Mouse (Mus musculus) midbrain, embryonic 16.5 days (tissue): Measurements from ENCODE around the gene Hs6st3. TPM values are rescaled to one million over a fixed set of nuclear protein-coding genes. Genes with fewer than 3 reads are reported as not detected.

Experiments used
- ATAC-seq: fragments of 200-750 bp; cut with Nextera tagmentation; 2 replicates; pipeline ENCODE4 v1.8.0; 2017; ENCODE audit warnings: moderate TSS enrichment
- H3K27ac ChIP-seq: fragments of 300-500 bp; sonication (generic); 2 replicates; pipeline ENCODE4 v1.5.1; 2014; ENCODE audit warnings: mild to moderate bottlenecking, low read length, mixed read lengths
- H3K27me3 ChIP-seq: fragments of 300-500 bp; sonication (generic); 2 replicates; pipeline ENCODE4 v1.6.1; 2014; ENCODE audit warnings: low read depth, low read length, mixed read lengths; ENCODE audit not compliant: control insufficient read depth, insufficient read depth
- H3K36me3 ChIP-seq: fragments of 300-500 bp; sonication (generic); 2 replicates; pipeline ENCODE4 v1.6.1; 2014; ENCODE audit warnings: mild to moderate bottlenecking, low read length, moderate library complexity, mixed read lengths; ENCODE audit not compliant: control insufficient read depth, insufficient read depth
- H3K4me1 ChIP-seq: fragments of 300-500 bp; sonication (generic); 2 replicates; pipeline ENCODE4 v1.6.1; 2014; ENCODE audit warnings: mild to moderate bottlenecking, low read length, mixed read lengths; ENCODE audit not compliant: control insufficient read depth, insufficient read depth
- H3K4me2 ChIP-seq: fragments of 300-500 bp; sonication (generic); 2 replicates; pipeline ENCODE4 v1.6.1; 2014; ENCODE audit warnings: mild to moderate bottlenecking, low read length, mixed read lengths
- H3K4me3 ChIP-seq: fragments of 300-500 bp; sonication (generic); 2 replicates; pipeline ENCODE4 v1.5.1; 2014; ENCODE audit warnings: low read depth, mild to moderate bottlenecking, low read length, moderate library complexity, mixed read lengths
- H3K9ac ChIP-seq: fragments of 300-500 bp; sonication (generic); 2 replicates; pipeline ENCODE4 v1.6.1; 2014; ENCODE audit warnings: low read depth, low read length, mixed read lengths
- H3K9me3 ChIP-seq: fragments of 300-500 bp; sonication (generic); replicated peaks from 2 replicates; pipeline ENCODE4 v1.6.1; 2014; ENCODE audit warnings: mild to moderate bottlenecking, low read length, mixed read lengths; ENCODE audit not compliant: control insufficient read depth, poor library complexity, severe bottlenecking
- WGBS: fragments of 180-500 bp; shearing (Covaris S2); extraction: QIAGEN DNeasy Blood & Tissue Kit; methylation state at CpG from one replicate; pipeline ENCODE4 v1.1.7; 2014; 5-methylcytosine and 5-hydroxymethylcytosine counted together
- polyA plus RNA-seq: library from polyadenylated mRNA; unstranded; fragments of >200 nt; fragmentation: Nextera tagmentation; extraction: Ambion mirVana; gene quantifications from 2 replicates; pipeline ENCODE4 v1.2.1, GENCODE M21; 2015

Hs6st3 gene
- polyA plus RNA-seq, 1 experiment from 2014 or later = 1.3 TPM

DNA sequence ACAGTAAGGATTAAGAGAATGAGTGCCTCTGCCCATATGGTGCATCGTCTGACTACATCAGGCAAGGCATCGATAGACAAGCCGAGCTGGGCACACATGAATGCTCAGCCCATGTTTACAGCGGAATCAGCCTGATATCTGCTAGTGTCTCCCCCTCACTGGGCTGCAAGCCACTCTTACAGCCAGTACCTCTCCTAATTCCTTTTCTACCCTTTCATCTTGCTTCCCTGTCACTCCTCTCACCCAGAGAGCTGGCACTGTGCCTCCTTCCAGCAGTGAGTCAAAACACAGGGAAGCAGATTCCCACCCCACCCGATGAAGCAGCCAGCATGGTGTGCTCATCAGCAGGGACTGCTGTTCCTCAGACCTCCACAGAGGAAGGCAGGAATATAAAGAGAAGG lies 527.6 kb downstream of the Hs6st3 start:
- ATAC-seq = peak; percentile 51; the same call in 1 of the 2 replicates
- WGBS = 58% methylated on average over 5 of the region's 5 CpGs
- H3K4me2 ChIP-seq = no peak overlapping the region
- H3K27me3 ChIP-seq = no peaks in the 10 kb centered on the region
- H3K27ac ChIP-seq = peak overlapping the region; percentile 39; the same call in 1 of the 2 replicates
- H3K9ac ChIP-seq = peak overlapping the region; percentile 23; the same call in 1 of the 2 replicates
- no peak overlapping the region for H3K4me3 ChIP-seq
- H3K4me1 ChIP-seq = no peaks in the 10 kb centered on the region
- no peaks in the 10 kb centered on the region for H3K9me3 ChIP-seq
- no peaks in the 10 kb centered on the region for H3K36me3 ChIP-seq

DNA sequence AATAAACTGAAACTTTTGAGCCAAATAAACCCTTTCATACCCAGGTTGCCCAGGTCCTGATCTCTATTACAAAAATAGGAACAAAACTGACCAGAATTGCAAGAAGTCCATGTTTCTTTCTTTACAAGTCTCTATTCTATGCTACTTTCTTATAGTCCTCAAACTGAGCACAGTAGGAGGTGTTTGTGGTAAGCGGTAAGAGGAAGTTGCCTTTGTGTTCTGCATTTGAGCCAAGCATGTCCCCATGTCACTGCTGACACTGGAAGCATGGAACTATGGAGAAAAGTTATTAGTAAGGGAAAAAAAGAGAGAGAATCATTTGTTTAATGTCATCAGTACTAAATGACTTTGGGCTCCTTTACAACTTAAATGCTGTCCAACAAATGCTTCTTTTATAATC lies 529.3 kb downstream of the Hs6st3 start:
- H3K4me3 ChIP-seq = no peak overlapping the region
- no peak overlapping the region for H3K4me2 ChIP-seq
- ATAC-seq = no peak
- no peak overlapping the region for H3K9ac ChIP-seq
- no peaks in the 10 kb centered on the region for H3K27me3 ChIP-seq
- H3K27ac ChIP-seq = no peak overlapping the region
- H3K9me3 ChIP-seq = no peaks in the 10 kb centered on the region
- H3K36me3 ChIP-seq = no peaks in the 10 kb centered on the region
- H3K4me1 ChIP-seq = peaks cover 2% of the 10 kb centered on the region; the same call in 1 of the 2 replicates
- WGBS = 91% methylated on average over 1 of the region's 1 CpGs

DNA sequence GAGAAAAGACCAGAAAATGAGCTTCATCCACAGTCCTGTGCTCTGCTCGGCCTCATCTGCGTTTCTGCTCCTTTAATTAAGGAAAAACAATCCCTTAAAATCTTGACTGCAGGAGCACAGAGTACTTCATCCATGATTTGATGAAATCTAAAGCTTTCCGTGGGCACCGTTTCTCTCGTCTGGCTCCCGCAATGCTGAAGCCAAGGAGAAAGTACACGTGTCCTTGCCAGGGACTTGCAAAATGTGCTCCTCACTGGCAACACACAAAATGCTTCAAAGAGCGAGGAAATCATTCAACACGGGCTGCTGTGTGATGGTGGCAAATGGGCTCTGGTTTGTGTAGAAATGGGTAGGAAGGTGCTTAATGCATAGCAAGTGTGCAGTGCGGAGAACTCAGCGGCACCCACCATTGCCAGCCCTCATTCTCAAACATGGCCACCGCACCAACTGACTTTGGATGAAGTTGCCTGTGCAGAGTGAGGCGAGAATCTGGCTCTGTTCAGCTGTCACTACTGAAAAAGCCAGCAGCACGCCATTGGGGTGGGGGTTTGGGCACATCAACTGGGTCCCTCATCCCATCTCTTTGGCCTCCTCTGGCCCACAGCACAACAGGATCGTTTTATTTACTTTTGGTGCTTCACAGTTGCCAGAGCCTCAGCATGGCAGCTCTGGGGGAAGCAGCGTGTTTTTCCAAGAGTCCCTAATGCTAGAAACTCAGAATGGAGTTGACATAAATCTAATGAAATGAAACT lies 532.9 kb downstream of the Hs6st3 start:
- WGBS = 90% methylated on average over 16 of the region's 16 CpGs

DNA sequence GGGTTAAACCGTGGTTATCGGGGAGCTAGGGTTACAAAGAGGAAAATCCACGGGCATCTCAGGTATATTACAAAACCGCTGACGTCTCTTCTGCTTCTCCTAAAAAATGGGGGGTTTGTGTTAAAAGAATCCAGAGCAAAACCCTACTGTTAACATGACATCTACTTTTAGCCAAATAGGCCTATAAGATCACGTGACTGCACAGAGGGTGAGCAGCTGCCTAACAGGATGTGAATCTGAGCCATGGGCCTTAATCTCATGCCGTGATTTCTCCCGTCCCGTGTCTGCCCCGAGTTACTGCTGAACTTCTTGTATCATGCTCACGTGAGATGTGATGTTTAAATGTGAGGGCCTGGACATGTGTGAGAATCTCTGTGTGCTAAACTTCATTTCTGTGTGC lies 540.4 kb downstream of the Hs6st3 start:
- Histone ChIP-seq H3K4me2 (no peak overlapping the region), H3K27me3 (no peaks in the 10 kb centered on the region), H3K4me3 (no peak overlapping the region), H3K27ac (no peak overlapping the region), H3K36me3 (no peaks in the 10 kb centered on the region), H3K9me3 (no peaks in the 10 kb centered on the region), H3K9ac (no peak overlapping the region), H3K4me1 (no peaks in the 10 kb centered on the region)
- WGBS = 93% methylated on average over 11 of the region's 11 CpGs
- ATAC-seq = no peak

More for the DNA sequence above, 532.9 kb downstream of the Hs6st3 start:
- H3K9me3 ChIP-seq = no peaks in the 10 kb centered on the region
- no peak overlapping the region for H3K4me2 ChIP-seq
- H3K9ac ChIP-seq = no peak overlapping the region
- H3K4me1 ChIP-seq = peaks cover 2% of the 10 kb centered on the region; the same call in 1 of the 2 replicates
- H3K27ac ChIP-seq = no peak overlapping the region
- no peaks in the 10 kb centered on the region for H3K27me3 ChIP-seq
- ATAC-seq = no peak
- H3K36me3 ChIP-seq = no peaks in the 10 kb centered on the region
- no peak overlapping the region for H3K4me3 ChIP-seq

DNA sequence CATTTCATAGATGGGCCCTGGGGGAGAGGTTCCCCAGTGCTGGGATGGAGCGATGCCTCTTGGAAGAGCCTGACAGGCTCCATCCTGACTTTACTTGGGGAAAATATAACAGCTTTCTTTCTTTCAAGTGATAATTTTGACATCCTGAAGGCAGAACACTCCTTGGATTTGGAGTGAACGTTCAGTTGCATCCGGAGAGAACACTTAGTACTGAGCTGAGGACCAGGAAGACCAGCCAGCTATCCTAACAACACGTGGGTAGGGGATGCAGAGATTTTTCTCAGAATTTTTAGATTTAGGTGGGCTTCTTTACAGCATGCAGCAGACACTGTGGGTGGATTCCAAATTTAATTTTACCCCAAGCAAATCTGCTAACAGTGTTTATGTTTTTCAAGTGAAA lies 541.9 kb downstream of the Hs6st3 start:
- no peak for ATAC-seq
- Histone ChIP-seq H3K9me3 (no peaks in the 10 kb centered on the region), H3K27me3 (no peaks in the 10 kb centered on the region), H3K36me3 (no peaks in the 10 kb centered on the region), H3K27ac (no peak overlapping the region), H3K4me3 (no peak overlapping the region), H3K4me2 (no peak overlapping the region), H3K4me1 (no peaks in the 10 kb centered on the region), H3K9ac (no peak overlapping the region)
- 83% methylated on average over 4 of the region's 4 CpGs for WGBS

DNA sequence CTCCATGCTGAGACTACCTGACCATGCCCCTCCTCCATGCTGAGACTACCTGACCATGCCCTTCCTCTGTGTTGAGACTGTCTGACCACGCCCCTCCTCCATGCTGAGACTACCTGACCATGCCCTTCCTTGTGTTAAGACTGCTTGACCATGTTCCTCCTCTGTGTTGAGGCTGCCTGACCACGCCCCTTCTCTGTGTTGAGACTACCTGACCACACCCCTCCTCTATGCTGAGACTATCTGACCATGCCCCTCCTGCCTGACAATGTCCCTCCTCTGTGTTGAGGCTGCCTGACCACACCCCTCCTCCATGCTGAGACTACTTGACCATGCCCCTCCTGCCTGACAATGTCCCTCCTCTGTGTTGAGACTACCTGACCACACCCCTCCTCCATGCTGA lies 549.7 kb downstream of the Hs6st3 start:
- H3K36me3 ChIP-seq = no peaks in the 10 kb centered on the region
- no peak overlapping the region for H3K27ac ChIP-seq
- H3K9me3 ChIP-seq = no peaks in the 10 kb centered on the region
- no peak overlapping the region for H3K4me3 ChIP-seq
- 84% methylated on average over 2 of the region's 2 CpGs for WGBS
- H3K27me3 ChIP-seq = no peaks in the 10 kb centered on the region
- no peak overlapping the region for H3K4me2 ChIP-seq
- ATAC-seq = no peak
- H3K4me1 ChIP-seq = no peaks in the 10 kb centered on the region
- H3K9ac ChIP-seq = no peak overlapping the region

DNA sequence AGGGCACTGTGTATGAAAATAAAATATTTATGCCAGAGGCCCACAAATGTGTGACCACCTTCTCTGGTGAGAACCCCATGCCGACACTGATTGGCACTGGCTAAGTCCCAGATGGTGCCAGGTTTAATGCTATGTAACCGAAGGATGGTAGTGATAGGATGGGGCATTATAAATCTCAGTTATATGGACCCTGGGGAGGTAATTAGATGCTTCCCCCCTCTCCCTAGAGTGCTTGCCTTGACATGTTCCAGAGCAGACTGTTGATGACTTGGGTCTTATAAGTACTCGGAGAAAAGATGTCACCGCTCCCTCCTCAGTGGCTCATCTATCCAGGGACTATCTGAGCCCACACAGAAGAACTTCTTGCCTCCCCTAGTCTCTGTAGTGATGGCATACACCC lies 561.8 kb downstream of the Hs6st3 start:
- no peaks in the 10 kb centered on the region for H3K27me3 ChIP-seq
- 77% methylated on average over 4 of the region's 4 CpGs for WGBS

DNA sequence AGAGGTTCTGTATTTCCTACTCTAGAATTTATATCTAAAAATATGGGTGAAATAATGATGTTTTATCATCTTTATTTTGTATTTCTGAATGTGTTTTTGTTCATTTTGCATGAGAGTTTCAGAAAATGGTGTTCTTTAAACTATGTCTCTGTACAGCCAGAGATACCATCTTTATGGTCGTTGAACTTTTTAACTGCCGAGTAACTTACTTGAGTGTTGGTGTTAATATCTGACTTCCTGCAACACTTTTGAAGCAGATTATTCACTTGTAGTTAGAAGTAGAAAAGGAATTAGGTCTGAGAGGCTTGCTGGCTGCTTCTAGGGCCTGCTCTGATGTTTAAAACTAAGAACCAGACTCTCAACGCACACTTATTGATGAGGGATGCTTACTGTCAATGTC lies 576.6 kb downstream of the Hs6st3 start:
- Histone ChIP-seq H3K36me3 (no peaks in the 10 kb centered on the region), H3K9me3 (no peaks in the 10 kb centered on the region), H3K27ac (no peak overlapping the region), H3K4me3 (no peak overlapping the region), H3K27me3 (no peaks in the 10 kb centered on the region), H3K9ac (no peak overlapping the region), H3K4me1 (peaks cover 3% of the 10 kb centered on the region), H3K4me2 (no peak overlapping the region)
- ATAC-seq = no peak
- 92% methylated on average over 3 of the region's 3 CpGs for WGBS

More for the DNA sequence above, 561.8 kb downstream of the Hs6st3 start:
- ATAC-seq = no peak
- Histone ChIP-seq H3K9me3 (no peaks in the 10 kb centered on the region), H3K4me1 (peaks cover 2% of the 10 kb centered on the region; the same call in 1 of the 2 replicates), H3K4me3 (no peak overlapping the region), H3K36me3 (no peaks in the 10 kb centered on the region), H3K27ac (no peak overlapping the region), H3K9ac (no peak overlapping the region), H3K4me2 (no peak overlapping the region)

DNA sequence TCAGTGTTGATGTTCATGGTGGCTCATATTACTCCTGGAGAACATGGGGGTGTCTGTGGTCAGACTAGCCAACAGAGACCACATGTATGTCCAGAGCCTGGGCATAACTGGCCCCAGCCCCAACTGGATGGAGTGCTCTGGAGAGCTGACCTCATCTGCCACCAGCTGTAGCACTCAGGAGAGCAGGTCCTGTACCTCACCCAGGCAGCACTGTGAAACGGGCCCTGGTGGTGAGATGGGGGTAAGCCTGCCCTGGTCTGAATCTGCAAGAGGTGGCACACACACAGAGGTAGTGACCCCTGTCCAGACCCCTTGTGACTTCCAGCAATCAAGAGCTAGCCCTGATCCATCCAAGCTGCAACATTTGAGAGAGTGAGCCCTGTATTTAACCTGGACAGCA lies 579.2 kb downstream of the Hs6st3 start:
- Histone ChIP-seq H3K9ac (no peak overlapping the region), H3K27me3 (no peaks in the 10 kb centered on the region), H3K4me1 (peaks cover 3% of the 10 kb centered on the region), H3K4me2 (no peak overlapping the region), H3K4me3 (no peak overlapping the region), H3K36me3 (no peaks in the 10 kb centered on the region), H3K9me3 (no peaks in the 10 kb centered on the region), H3K27ac (no peak overlapping the region)
- 71% methylated on average over 1 of the region's 1 CpGs for WGBS
- no peak for ATAC-seq
